Mouse (Mus musculus): Measurements from ENCODE around the gene Rps26.

Rps26 gene

GRCm38 (mm10) chr10:128602470-128603128, 23.9 kb downstream of the Rps26 start:
- DNase-seq: no peak

DNA sequence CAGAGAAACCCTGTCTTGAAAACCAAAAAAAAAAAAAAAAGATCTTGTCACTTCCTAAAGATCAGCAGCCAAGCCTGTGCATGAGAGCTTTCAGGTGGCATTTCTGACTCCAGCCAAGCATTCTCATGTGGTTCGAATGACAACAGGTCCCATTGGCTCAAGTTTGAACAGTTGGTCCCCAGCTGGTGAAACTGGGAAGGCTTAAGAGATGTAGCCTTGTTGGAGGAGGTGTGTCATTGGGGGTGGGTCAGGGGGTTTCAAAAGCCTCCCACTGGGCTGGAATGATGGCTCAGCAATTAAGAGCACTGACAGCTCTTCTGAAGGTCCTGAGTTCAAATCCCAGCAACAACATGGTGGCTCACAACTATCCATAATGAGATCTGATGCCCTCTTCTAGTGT, 25.0 kb downstream of the Rps26 start:
- DNase-seq: no peak

GRCm38 (mm10) chr10:128598476-128598875, 28.1 kb downstream of the Rps26 start:
- DNase-seq: no peak

- DNase-seq: no peak
Measured at GRCm38 (mm10) chr10:128592797-128593196, 33.8 kb downstream of the Rps26 start.

- DNase-seq: no peak
Measured at GRCm38 (mm10) chr10:128591436-128591835, 35.1 kb downstream of the Rps26 start.

- peak; percentile 89 for DNase-seq
Measured at GRCm38 (mm10) chr10:128590193-128590690, 36.3 kb downstream of the Rps26 start.

- DNase-seq: peak; percentile 80
Measured at GRCm38 (mm10) chr10:128589464-128590192, 36.9 kb downstream of the Rps26 start, which contains the start of gene Erbb3. Gene Erbb3 (minus strand): TSS chr10:128589652.

- no peak for DNase-seq
Measured at GRCm38 (mm10) chr10:128588775-128589463, 37.6 kb downstream of the Rps26 start.

DNA sequence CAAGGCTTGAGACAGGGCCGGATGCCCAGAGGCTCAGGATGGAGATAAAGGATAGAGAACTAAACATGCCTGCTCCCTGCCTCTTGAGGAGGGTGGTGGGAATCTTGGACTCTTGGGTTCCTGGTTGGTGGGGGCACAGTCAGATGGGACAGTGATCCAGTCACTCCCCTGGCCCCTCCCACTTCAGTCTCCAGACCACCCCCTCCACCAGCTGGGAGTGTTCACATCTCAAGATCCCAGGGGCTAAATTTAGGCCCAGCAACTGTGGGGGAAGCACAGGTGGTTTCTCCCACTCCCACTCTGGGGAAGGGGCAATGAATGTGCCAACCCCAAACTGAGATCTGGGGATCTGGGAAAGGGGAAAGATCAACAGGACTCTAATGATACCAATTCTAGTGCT, 38.4 kb downstream of the Rps26 start:
- no peak for DNase-seq

- DNase-seq: no peak
Measured at GRCm38 (mm10) chr10:128587697-128588096, 38.9 kb downstream of the Rps26 start.

DNA sequence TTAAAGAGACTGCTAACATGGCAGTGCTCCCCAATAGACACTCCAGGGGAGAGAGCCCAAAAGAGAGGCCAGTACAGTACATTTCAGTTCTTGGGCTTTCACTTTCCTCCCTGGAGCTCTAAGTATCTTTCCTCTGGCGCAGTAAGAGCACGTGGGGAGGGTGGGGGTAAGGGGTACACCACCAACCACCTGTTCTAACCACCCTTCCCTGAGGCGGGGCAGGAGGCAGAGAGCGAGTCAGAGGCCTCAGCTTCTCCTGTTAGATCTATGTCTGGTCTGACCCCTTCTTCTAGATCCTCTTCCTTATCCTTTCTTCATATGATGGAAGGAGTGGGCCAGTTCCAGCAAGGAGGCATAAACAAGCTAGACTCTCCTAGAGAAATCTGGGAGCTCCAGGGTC, 39.4 kb downstream of the Rps26 start:
- no peak for DNase-seq

DNA sequence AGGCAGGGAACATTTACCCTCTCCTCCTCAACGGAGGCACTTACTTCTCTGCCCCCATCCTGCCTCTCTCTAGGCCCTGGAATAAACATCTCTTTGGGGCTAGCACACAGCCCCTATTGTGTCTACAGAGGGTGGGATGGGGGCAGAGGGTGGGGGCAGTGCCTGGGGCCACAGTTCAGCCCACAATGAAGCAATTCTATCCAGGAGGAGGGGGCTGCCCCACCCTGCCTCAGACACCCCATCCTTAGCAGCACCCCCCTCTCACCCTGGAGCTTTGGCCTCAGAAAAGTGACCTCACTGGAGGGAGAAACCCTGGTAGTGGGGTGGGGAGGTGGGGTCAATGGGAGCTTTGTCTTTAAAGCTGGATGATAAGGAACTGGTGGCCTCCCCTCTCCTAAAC, 40.0 kb downstream of the Rps26 start:
- no peak for DNase-seq

DNA sequence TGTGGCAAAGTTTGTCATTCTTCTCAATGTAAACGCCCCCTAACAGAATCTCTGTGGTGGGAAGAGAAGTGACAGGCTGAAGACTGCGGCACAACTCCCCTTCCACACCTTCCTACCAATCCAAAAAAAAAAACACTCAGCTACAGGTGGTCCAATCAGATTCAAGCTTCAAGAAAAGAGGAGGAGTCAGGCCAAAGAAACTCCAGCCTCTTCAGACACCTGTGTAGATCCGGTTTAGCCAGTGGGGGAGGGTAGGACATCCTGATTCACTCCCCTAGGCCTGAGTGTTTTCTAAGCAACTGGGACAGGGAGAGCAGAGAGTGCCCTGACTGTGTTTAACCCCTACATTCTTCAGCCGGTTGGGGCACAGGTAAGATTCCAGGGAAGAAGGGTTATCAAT, 42.2 kb downstream of the Rps26 start:
- peak; percentile 19 for DNase-seq

GRCm38 (mm10) chr10:128583644-128584043, 42.9 kb downstream of the Rps26 start:
- peak; percentile 22 for DNase-seq

GRCm38 (mm10) chr10:128579731-128580130, 46.8 kb downstream of the Rps26 start:
- no peak for DNase-seq

DNA sequence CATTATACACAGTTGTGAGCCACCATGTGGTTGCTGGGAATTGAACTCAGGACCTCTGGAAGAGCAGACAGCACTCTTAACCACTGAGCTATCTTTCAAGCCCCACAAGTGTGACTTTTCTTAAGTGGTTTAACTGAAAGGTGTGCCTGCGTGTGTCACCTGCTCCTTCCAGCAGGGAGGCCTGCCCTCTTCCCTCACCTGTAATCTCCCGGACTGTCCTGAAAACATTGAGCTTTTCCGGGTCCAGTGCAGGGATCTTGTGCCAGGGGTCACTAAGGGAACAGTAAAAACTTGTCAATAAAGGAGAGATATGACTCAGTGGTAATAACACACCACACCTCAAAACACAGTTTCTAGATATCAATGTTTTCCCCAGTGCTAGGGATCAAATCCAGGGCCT, 47.2 kb downstream of the Rps26 start:
- no peak for DNase-seq

DNA sequence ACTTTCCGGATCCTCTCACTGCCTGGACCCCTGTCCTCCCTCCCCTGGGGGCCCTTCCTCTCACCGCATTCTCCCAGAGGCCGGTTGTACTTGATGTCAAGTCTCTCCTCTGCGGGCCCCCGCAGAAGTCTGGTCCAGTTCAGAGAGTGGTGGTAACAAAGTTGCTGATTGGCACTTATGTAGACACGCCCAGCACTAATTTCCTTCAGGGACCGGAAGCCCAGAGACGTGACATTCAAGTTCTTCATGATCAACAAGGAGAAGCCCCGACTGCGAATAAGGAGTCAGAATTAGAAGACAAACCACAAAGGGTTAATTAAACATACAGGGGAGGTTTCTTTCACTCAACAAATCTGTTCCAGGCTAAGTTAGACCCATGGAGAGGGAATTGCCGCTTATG, 48.2 kb downstream of the Rps26 start:
- no peak for DNase-seq

GRCm38 (mm10) chr10:128575063-128575462, 51.5 kb downstream of the Rps26 start:
- no peak for DNase-seq

Data from embryo, embryonic 11 days (tissue).